Mouse (Mus musculus) T-cell, adult 2 months (primary cell): ENCODE measurements around the gene Bad.

Experiments
- DNase-seq: peaks from one replicate; pipeline ENCODE4 v3.0.0; 2022; ENCODE audit warnings: low spot score

Gene Bad

GRCm38 (mm10) chr19:6969665-6970381 is 28.2 kb downstream of the Bad start:
- DNase-seq, result peak; percentile 65

DNA sequence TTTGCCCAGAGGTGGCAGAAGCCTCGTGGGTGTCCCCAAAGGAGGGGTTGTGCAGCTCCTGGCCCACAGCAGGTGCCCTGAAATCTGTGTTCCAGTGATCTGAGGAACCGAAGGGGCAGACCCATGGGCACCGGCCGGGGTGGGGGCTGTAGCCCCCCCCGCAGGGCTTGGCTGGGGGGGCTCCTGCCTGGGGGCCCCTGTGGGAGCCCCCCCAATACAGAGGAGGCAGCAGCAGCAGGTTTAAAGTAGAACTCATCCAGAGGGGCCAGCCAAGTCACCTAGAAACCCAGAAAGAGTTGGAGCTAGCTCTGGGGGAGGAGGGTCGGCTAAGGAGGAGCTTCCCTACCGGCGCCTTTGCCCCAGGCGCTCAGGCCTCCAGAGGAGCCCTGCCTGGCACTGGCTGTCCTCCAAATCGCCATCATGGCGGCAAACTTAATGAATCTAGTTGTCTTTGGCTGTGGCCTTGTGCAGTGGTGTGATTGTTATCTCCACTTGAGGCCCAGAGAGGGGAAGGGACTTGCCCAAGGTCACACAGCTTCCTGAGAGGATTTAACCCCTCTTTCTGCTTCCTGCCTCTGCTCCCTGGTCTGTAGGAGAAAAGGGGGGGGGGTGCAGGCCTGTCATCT is 28.9 kb downstream of the Bad start:
- DNase-seq, result no peak

GRCm38 (mm10) chr19:6971644-6972043 is 30.0 kb downstream of the Bad start:
- DNase-seq, result no peak

GRCm38 (mm10) chr19:6972247-6972917 is 30.7 kb downstream of the Bad start:
- no peak for DNase-seq

DNA sequence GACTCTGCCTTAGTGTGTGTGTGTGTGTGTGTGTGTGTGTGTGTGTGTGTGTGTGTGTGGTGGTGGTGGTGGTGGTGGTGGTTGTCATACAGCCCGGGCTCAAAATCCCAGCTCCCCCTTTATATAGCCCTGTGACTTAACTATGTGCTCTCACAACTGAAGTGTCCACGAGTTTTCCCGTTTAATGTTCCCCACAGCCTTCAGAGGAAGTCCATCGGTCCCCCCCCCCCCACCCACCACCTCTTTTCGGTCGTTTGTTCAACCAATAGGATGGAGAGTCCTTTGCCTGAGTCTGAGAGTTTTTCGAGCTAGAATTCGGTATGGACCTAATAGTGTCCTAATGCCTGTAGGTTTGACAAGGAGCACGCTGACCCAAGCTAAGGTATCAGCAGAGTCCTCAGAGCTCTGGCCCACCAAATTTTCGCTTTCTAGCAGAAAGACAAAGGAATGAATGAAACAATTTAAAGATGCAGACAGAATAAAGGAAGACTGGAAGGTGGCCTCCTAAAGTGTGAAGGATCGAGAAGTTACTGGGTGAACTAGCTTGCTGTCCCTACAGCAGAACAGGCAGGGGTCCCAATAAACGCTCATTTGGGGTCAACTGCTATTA is 32.0 kb downstream of the Bad start:
- no peak for DNase-seq

GRCm38 (mm10) chr19:6974211-6975205 is 32.8 kb downstream of the Bad start, which contains the start of gene Ppp1r14b:
TSS of gene Ppp1r14b (plus strand) at chr19:6974968.
- peak; percentile 77 for DNase-seq

- peak; percentile 68 for DNase-seq
These were observed 34.2 kb downstream of the Bad start, which contains the start of gene Plcb3 for GRCm38 (mm10) chr19:6975537-6976521. TSS of gene Plcb3 (minus strand) at chr19:6976470.

- DNase-seq, result no peak
These were observed 36.3 kb downstream of the Bad start for GRCm38 (mm10) chr19:6977759-6978638.

- DNase-seq, result no peak
These were observed 36.9 kb downstream of the Bad start for GRCm38 (mm10) chr19:6978639-6978974.

DNA sequence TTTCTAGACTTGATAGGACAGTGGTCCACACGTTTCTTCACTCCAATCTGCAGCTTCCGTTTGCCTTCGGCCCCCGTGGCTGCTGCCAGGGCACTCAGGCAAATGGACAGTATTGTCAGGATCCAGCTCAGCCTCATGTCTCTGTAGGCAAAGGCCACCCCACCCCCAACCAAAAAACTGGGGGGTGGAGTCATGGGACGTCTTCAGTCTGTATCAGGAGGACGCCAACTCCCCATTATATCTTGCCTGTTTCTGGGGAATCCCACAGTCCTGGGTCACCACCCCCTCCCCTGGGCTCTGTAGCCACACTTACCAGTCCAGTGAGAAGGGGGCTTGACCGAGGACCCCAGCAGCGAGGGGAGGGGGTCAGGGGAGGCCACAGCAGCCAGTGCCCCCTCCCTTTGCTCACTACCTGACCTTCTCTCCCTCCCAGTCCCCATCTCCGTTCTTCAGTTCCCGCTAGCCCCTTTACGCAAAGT is 37.4 kb downstream of the Bad start:
- no peak for DNase-seq

DNA sequence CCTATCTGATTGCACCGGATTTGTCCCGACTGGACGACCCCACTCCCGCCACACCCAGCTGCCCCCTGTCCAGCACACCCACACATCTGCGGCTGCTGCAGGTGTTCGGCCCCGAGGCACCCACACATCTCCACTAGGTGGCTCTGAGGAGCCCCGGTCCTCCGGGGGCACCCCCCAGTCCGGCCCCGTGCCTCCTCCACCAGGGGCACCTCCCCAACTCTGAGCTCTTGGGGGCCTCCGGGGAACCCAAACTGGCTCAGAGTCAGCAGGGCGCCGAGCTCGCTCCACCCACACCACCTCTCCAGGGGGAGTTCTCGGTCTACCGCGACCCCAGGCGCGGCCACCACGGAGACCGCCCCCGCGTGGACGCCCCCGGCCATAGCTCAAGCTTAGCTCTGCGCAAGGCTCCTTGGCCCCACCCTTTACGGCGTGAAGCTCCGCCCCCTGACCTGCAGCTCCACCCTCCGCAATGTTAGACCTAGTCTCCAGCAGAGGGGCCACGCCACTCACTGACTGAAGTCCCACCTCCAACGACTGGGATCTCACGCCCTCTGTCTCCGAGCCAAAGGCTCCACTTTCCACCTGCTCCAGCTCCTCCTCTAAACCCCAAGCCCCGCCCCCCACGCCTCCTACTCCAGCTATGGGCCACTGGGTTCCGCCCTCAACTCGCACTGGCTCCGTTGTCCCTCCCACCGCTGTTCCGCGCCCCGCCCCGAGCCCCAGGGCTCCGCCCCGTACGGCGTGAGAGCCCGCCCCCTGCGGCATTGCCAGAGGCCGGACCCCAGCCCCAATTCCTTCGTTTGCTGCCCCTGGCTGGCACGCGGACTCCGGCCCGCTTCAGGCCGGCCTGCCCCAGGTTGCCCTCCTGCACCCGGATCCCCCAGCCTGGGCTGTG is 38.1 kb downstream of the Bad start:
- peak; percentile 100 for DNase-seq

GRCm38 (mm10) chr19:6980381-6981093 is 38.9 kb downstream of the Bad start, which contains the start of gene Fkbp2:
TSS of gene Fkbp2 (minus strand) at chr19:6980501.
- DNase-seq, result peak; percentile 98

- DNase-seq, result no peak
These were observed 39.8 kb downstream of the Bad start for GRCm38 (mm10) chr19:6981465-6981864.

DNA sequence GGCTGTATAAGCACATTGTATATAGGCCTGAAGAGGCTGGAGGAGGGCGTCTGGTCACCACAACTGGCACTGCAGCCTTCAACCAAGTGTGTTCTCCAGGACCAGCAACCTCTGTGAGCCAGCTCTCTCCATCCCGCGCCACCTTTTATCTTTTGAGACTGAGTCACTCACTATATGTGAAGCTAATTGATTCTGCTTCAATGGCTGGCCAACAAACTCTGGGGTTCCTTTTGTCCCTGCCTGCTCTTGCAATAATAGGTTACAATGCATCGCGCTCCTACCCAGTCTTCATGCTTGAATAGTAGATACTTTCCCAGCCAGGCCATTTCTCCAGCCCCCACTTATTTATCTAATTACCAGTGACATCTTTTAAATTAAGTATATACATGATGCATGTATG is 42.0 kb downstream of the Bad start:
- no peak for DNase-seq

DNA sequence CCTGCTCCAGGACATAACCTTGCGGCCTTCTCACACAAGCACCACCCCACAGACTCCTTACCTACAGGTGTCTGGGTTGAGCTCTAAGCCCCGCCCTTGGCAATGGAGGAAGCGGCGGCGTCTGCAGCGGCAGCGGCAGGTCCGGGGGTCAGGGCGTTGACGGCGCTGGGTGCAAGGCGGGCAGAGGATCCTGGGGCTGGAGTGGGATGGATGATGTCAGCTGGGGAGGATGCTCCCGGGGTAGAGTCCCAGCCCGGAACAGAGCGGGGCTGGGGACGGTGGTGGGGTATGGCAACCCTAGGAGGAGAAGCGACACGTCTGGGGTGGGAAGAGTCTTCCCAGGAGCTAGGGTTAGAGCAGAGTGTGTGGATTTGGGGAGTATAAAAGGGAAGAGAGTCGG is 43.6 kb downstream of the Bad start:
- no peak for DNase-seq

DNA sequence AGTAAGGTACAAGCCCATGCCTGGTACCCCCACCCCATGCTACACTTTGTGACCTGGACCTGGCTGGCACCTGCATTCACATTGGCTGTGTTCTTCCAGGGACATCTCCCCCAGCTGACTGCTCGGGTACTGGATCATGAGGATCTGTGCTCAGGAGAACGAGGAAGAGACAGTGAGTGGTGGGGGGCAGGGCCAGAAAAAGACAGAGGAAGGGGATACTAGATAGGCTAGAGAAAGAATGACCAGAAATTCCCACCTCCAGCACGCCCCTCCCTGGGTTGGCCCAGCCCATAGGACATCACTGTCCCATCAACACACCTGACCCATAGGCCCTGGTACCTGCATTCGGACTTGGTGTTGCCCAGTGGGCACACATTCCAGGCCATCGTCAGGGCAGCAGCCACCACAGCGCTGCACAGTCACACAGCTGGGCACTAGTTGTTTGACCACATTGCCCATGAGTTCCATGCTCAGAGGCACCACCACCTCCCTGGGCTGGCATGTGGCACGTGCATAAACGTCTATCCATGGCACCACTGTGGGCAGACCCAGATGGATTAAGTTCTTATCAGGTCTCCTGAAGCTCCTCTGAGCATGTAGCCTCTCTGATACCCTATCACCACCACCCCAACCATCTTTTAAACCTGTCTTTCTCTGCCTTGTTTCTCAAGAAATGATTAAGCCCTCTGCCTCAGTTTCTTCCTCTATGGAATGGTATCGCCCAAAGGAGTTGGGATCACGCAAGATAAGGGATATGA is 44.5 kb downstream of the Bad start:
- DNase-seq, result no peak
